Mouse (Mus musculus): Measurements from ENCODE around the gene Stxbp6.
"Not testable (repeated sequence)": the region's sequence is repeated elsewhere in the genome, so short reads cannot be mapped to it uniquely, and the experiment has no call there.

Gene Stxbp6

DNA sequence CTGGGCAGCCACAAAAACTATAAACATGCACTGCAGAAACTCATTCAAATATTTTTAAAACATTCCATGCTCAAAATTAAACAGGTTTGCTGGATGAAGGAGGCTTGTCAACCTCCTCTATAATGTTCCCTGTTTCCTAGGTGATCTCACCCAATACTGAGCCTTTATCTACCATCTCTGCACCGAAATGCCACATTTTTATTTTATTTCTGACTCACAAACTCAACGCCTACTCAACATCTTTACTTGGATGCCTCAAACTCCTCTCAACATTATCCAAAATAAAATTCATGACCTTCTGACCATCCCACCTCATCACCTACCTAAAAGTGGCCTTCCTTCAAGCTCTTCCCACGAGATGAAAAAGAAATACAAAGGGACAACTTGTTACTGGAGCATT is 18.1 kb downstream of the Stxbp6 start:
- no peak for DNase-seq (ENCODE audit: low read depth, low spot score)

DNA sequence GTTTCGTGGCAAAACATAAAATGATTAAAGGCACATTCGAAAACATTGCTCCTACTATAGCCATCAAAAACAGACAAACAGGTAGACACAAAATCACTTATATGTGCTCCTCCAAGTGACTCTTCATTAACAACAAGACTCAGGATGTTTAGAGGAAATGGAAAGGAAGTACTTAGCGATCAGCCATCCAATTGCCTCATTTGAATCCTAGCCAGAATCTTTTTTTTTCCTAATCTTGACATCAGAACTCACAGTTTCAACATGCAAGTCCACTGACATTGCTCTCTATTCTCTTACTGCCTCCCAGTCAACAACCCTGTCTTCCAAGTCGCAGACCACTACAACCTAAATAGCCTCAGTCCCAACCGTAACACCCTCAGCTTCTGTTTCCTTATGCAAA is 21.2 kb downstream of the Stxbp6 start:
- no peak for DNase-seq (ENCODE audit: low read depth, low spot score)

DNA sequence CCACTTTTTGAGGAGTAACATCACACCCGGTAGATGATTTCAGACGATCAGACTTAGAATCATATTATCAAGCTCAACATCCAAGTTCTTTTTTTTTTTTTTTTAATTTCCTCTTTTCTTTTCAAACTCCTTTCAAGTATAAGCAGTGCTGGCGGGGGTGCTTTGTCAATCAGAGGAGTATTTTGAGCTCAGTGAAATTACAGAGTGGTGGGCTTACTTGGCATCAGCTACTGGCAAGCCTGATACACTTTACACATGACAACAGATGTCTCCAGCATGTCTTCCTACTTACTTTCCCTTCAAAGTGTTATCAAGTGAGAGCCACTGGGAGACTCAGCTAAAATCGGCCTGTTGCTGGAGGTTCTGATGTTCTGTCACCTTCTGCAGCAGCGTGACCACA is 21.6 kb downstream of the Stxbp6 start:
- no peak for DNase-seq (ENCODE audit: low read depth, low spot score)

DNA sequence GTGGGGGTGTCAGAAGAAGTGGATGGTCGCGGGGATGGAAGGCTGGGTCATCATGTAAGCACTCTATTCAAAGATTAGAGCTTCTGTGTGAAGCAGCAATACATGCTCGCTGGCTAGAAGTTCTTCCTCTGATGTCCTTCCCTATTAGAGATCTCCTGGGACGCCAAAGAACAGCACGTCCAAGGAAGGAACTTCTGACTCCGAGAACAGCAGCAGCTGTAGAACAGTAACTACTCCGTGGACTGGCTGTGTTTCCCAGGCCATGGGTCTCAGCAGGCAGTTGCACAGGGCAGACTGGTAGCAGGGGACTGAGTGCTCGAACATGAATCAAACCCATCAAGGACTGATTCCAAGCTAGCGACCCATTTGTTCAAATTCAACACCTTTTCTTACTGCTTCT is 24.6 kb downstream of the Stxbp6 start:
- no peak for DNase-seq (ENCODE audit: low read depth, low spot score)

DNA sequence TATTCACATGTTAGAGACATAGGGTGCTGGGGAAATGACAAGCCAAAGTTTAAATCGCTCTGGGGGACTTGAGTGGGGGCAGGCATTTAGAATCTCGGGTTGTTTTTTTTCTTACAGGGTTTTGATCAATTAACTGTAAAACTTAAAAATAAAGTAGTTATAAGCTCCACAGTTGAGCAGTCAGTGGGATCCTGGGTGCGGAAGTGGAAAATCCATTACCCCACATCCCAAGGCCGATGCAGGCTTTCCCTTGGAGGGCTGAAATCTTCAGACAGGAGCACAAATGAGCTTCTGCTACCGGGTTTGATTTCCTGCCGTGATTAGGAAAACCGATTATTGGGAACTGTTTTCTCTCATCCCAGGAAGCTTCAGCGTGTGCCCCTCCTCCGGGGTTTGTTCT is 26.8 kb downstream of the Stxbp6 start:
- not testable (repeated sequence) for DNase-seq (ENCODE audit: low read depth, low spot score)

DNA sequence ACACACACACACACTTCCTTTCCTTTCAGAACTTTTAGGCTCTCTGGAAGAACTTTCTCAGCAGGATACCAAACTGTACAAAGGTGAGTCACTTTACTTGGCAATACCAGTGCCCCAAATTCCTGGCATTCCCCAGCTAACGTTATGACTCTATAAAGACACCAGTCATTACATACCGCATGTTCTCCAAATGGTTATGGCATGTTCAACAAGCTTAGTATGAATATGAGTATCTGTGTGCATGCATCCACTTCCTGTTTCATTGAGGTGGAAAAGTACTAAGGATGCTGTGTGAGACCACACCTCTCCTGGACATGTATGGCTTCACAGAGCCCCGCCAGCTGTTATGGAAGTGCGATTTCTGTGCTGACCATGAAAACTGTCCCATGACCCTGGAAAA is 27.3 kb downstream of the Stxbp6 start:
- DNase-seq (ENCODE audit: low read depth, low spot score) = no peak

DNA sequence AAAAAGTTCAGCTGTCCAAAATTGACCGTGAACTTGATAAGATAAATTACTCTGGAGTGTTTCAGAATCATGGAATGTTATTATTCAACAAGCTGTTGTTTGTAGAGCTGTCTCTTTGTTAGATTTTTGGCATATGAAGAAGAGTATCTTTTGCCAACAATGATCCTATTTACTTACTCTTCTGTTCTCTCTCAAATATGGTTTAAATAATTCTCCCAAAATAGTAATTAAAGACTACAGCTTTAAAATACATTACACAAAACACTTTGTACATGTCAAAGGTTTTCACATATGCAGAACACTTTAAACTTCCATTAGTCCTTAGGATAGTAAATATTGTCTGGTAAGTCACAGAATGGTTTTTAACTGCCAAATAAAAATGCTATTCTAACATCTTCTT is 29.9 kb downstream of the Stxbp6 start:
- DNase-seq (ENCODE audit: low read depth, low spot score) = no peak

DNA sequence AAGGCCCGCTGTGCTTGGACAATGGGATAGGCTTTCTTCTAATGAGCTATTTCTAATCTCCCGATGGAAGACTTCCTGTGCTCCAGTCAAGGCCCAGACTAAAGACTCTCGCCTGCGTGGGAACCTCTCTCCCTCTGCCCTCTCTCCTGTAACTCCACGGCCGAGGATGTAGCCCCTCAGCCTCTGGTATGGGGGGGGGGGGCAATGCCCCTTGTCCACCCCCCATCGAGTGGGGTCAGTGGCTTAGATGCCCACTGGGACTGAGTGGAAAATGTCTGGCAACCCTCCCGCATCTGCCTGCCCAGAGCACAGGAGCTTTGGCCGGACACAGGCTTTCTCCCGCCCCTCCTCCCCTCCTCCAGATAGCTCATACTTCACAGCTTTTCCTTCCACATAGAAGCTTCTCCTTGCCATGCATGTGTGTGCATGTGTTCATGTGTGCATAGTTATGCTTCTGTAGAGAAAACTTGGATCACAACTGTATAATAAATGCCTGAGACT is 31.9 kb downstream of the Stxbp6 start:
- no peak for DNase-seq (ENCODE audit: low read depth, low spot score)

DNA sequence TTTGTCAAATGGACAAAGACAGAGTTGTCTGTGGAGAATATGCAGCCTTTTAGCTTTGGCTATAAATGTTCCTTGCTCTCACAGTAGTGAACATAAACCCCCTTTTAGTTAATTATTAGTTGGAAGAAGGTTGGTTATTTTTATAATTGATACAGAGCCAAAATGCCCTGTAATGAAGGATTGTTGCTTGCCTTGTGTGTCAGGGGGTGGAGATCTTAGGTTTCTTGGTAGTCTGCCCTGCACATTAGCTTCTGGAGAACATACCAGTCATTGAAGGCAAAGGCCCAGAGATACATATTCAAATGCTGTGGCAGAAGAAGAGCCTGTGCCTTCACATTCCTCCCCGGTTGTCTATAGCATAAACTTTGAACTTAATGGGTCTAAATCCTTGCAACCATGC is 37.0 kb downstream of the Stxbp6 start:
- no peak for DNase-seq (ENCODE audit: low read depth, low spot score)

DNA sequence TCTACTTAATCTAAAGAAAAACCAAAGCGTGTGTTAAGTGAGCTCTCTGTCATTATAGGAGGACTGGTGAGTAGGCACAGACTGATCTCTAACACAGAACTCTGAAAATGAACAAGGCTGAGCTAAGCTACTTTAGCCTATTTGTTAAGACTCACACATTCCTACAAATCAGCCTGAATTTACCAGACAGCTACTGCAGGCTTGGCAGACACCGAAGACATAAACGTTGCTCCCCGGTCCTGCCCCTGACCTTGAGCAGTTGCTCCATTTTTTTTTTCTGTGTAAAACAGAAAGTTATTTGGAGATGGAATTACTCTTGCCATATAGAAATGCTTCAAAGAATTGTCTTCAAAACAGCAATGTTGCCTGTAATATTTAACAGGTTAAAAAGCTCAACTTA is 37.4 kb downstream of the Stxbp6 start:
- no peak for DNase-seq (ENCODE audit: low read depth, low spot score)

DNA sequence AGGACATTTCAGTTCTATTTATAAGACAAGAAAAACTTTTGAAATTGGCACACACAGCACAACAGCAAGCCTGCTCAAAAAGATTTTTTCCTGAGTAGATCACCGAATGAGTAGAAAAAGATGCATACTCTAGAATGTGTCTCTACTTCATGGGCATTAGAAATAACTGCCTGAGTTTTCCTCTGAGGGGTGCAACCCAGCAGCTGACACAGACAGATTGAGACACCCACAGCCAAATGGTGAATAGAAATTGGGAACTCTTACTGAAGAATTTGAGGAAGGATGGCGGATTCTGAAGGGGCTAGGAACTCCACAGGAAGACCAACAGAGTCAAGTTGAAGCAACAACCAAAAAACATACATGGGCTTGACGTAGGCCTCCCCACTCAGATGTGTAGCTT is 43.8 kb downstream of the Stxbp6 start:
- no peak for DNase-seq (ENCODE audit: low read depth, low spot score)

DNA sequence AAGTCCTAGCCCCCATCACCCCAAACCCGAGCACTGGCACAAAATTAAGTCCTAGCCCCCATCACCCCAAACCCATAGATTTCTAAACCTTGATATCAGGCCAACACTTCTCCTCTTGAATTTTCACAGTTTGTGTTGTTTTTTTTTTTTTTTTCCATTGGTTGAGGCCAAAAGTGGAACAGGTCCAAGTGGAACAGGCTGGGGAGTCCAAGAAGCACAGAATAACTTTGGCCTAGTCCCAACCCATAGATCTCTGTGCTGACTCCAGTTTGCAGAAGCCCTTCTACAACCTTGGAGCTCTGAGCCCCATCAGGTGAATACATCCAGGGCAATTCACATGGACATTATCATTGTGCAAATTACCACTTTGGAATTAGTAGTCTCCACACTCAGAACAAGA is 48.2 kb downstream of the Stxbp6 start:
- DNase-seq (ENCODE audit: low read depth, low spot score) = no peak

DNA sequence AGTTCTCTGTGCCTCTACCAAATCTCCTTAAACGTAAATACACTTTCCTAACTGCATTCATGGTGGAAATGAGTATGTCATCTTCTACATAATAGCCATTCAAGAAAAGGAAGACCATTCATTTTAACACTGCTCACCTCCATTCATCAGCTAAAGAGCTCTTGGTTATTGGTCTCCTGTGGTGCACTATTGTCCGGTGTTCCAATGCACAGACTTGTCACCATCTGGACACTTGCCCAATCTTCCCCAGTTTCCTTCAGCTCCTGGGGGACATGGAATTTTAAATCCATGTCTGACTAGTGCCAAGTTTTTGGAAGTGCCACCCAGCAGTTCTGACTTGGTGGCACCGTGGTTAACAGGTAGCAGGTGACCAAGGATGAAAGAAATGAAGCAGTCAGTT is 54.5 kb downstream of the Stxbp6 start:
- no peak for DNase-seq (ENCODE audit: low read depth, low spot score)

DNA sequence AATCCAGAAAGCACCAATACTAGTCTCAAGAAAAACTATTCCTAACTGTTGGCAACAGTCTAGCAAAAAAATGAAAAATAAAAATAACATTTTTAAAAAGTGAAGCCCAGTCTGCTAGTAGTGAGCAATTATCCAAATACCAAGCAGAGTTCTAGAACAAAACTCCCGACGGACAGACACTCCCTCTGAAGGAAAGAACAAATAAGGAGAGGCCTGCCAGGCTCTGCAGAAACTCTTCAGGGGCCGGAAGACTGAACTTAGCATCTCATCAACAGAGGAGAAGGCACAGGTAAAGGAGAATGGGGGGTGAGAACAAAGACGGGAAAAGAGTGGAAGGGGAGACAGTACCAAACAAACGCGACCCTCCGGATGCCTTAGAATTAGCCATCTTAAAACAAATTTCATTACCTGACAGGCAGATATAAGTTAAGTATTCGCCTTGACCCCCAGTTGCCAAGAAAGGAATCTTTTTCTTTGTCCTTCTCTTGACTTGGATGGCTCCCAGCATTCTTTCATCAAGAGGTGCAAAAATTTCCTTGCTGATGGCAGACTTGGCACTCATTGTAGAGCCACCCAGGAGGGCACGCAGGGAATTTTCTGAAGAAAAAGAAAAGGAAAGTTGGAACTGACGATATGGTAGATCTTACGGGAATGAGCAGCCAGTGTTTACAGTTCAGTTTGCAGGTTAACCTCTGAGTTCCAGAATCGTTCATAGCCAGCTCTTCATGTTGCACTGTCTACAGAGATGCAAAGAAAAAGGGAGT is 55.3 kb downstream of the Stxbp6 start:
- no peak for DNase-seq (ENCODE audit: low read depth, low spot score)

DNA sequence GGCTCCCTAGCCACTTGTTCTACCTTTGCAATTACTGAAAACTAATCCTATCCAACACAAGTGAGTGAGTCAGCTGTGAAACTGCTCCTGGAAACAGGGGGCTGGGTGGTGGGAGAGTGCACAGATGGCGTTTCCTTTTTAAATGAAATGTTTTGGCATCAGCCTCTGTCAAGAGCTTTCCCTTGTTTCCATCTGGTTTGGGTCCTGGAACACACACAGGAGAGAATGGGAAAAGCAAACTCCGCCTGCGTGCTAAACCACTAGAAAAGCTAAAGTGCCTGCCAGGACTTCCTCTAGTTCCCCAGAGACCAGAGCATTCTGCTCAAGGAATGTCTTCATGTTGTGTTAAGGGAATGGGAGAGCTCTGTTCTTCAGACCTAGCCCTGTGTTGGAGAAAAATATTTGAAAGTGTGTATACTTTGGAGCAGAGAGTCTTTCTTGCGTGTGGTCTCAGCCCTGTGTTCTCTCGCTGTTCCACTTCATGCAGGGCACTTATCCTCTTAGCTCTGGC is 61.2 kb downstream of the Stxbp6 start:
- DNase-seq (ENCODE audit: low read depth, low spot score) = no peak

DNA sequence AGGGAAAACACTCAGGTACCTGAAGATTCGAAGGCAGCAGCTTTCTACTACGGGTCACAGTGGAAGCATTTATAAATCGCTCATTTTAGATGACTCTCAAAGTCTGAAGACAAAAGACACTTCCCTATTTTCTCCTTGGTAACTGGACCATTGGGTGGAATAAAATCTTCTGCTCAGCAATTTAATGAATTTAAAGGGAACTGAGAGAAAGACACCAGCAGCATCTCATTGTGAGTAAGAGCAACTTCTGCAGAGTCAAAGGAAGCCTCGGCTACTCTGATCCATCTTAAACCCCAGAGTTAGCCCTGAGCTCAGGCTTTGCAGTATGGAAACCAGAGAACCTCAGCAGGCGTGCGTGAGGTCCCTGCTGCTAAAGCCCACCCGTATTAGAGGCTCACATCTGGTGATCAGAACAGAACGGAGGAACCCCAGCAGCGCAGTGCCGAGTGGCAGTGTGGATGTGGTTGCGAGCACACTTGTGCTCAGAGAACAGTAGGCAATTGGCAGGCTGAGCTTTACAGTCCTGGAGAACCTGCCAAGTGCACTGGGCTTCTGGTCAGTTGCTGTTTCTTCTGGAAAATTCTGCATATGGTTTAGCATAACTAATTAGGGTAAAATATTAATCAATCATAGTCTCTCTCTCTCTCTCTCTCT is 62.9 kb downstream of the Stxbp6 start:
- no peak for DNase-seq (ENCODE audit: low read depth, low spot score)

DNA sequence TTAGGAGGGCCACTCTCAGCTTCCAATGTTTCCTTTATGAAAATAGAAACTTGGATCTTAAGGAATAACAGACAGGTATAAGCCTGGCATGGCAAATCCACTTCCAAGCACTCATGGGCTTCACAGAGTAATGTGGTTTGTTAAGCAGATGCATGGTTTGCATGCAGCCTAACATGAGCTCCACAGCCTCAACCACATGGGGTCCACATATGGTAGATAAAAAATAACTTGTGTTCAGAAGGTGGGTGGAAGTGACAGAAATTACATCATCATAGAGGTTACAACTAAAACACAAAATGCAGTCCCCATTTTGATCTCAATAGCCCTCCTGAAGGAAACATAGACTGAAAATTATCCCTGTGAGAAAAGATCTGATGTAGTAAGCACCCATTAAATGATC is 63.5 kb downstream of the Stxbp6 start:
- no peak for DNase-seq (ENCODE audit: low read depth, low spot score)

DNA sequence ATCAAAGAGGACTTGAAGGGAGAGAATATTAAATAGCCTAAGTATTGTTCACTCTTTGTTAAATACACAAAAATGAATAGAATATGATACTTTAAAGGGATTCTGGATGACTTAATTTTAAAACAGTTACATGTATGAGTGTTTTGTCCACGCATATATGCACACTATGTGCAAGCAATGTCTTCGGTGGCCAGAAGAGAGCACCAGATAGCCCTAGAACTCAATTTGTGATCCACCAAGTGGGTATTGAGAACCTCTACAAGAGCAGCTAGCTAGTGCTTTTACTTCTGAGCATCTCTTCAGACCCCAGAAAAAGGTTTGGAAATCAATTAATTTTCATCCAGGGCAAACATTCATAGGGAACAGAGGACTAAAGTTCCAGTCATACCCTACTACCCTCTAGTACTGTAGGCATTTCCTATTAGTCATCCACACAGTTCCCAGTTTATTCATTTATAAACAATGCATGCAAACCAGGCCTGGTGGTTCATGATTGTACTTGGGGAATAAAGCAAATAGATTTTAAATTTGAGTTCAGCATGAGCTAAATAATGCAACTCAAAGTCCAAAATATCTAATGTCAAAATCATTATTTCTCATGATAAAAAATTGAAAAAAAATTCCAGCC is 64.4 kb downstream of the Stxbp6 start:
- DNase-seq (ENCODE audit: low read depth, low spot score) = no peak

DNA sequence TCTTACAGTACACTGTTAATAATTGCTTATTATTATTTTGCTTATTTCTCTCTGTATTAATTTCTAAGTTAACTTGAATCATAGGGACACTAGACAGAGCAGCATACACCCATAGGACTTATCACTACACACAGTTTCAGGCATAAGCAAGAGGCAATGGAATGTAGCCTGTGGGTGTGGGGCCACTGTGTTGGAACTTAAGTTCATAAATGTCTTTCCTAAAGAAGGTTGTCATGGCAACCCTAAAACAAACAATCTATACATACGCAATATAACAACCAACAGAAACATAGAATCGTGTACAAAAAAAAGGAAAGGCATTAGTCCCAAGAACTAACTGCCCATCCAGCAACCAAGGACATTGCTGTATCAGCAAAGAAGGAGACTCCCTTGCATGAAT is 67.9 kb downstream of the Stxbp6 start:
- no peak for DNase-seq (ENCODE audit: low read depth, low spot score)

DNA sequence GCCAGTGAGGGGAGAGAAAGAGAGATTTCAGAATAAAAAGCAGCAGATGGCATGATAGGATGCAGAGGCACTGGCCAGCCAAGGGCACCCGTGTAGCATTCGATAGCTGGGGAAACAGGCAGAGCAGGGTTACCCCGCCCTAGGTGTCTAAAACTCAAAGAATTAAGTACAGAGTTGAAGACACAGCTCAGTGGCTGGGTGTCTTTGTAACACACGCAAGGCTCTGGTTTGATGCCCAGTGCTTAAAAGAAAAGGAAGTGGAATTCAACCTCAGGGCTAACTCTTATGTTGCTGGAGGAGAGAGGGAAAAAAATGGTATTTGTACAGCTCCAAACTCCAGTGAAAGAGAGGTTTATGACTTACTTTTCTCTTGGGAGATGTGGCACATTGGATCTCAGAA is 68.5 kb downstream of the Stxbp6 start:
- DNase-seq (ENCODE audit: low read depth, low spot score) = no peak

DNA sequence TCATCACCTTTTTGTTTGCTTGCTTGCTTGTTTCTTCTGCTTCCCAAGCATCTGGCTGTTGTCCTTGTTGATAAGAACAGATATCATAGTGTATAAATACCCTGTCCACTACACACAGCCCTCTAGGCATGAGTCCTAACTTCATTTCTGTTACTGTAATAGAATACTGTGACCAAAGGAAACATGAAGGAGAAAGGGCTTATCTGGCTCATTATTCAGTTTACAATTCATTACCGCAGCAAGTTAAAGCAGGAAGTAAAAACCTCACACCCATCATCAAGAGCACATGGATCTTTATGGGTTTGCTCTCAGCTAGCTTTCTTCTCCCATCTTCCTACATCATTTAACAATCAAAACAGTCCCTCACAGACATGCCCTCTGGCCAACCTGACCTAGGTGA is 72.5 kb downstream of the Stxbp6 start:
- no peak for DNase-seq (ENCODE audit: low read depth, low spot score)

DNA sequence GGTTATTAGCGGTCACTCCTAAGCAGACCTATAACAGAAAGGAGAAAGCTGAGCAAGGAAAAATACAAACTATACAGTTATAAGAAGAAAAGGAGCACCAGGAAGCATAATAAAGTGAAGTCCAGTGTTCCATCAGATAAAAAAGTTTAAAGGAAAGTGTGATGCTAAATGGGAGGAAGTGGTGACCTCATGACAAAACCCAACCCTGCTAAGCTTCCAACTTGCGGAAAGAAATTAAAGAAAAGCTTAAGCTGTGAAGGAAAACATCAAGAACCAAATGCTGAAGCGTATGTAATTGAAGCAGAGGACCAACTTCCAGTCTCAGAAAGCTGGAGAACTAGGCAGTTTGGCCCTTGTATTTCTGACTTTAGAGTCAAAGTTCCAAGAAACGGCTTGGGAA is 77.1 kb downstream of the Stxbp6 start:
- no peak for DNase-seq (ENCODE audit: low read depth, low spot score)

DNA sequence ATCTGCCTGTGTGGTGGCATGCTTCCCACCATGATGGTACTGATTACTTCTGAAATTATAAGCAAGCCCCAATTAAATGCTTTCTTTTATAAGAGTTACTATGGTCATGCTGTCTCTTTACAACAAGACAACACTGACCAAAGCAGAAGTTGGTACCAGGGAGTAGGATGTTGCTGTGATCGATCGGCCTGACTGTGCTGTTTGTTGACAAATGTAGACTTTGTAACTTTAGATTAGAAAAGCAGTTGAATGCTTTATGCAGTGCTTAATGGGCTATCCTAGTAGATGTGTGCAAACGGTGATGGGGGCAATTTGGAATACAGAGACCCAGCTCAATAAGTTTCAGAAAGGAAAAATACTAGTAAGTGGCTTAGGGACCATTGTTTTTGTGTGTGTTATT is 77.6 kb downstream of the Stxbp6 start:
- DNase-seq (ENCODE audit: low read depth, low spot score) = no peak
